Mouse (Mus musculus): ENCODE results near the gene 4930505A04Rik.
"Not testable (repeated sequence)": the region's sequence is repeated elsewhere in the genome, so short reads cannot be mapped to it uniquely, and the experiment has no call there.

Gene 4930505A04Rik

GRCm38 (mm10) chr11:30471751-30472593 lies at the start of gene 4930505A04Rik:
Gene 4930505A04Rik (minus strand): TSS chr11:30471827.
- DNase-seq: peak; percentile 79

- DNase-seq: no peak
Measured at GRCm38 (mm10) chr11:30517133-30517532, 45.5 kb upstream of the 4930505A04Rik start.

- DNase-seq: no peak
Measured at GRCm38 (mm10) chr11:30508178-30508577, 36.6 kb upstream of the 4930505A04Rik start.

- no peak for DNase-seq
Measured at GRCm38 (mm10) chr11:30498738-30499355, 27.2 kb upstream of the 4930505A04Rik start.

- DNase-seq: no peak
Measured at GRCm38 (mm10) chr11:30497151-30497550, 25.5 kb upstream of the 4930505A04Rik start.

- DNase-seq: no peak
Measured at GRCm38 (mm10) chr11:30491515-30492260, 20.1 kb upstream of the 4930505A04Rik start.

- no peak for DNase-seq
Measured at GRCm38 (mm10) chr11:30488183-30488582, 16.6 kb upstream of the 4930505A04Rik start.

- DNase-seq: no peak
Measured at GRCm38 (mm10) chr11:30483286-30483685, 11.7 kb upstream of the 4930505A04Rik start.

- no peak for DNase-seq
Measured at GRCm38 (mm10) chr11:30471187-30471586, 440 bp downstream of the 4930505A04Rik start.

- DNase-seq: no peak
Measured at GRCm38 (mm10) chr11:30454331-30454730, 17.3 kb downstream of the 4930505A04Rik start.

GRCm38 (mm10) chr11:30448126-30448525 lies 23.5 kb downstream of the 4930505A04Rik start:
- DNase-seq: no peak

GRCm38 (mm10) chr11:30447561-30447960 lies 24.1 kb downstream of the 4930505A04Rik start:
- no peak for DNase-seq

GRCm38 (mm10) chr11:30444192-30444905 lies 27.3 kb downstream of the 4930505A04Rik start:
- DNase-seq: not testable (repeated sequence)

GRCm38 (mm10) chr11:30443746-30444145 lies 27.9 kb downstream of the 4930505A04Rik start:
- DNase-seq: no peak

GRCm38 (mm10) chr11:30433256-30433950 lies 38.2 kb downstream of the 4930505A04Rik start:
- DNase-seq: no peak

GRCm38 (mm10) chr11:30405581-30405980 lies 66.0 kb downstream of the 4930505A04Rik start:
- DNase-seq: peak; percentile 53

- DNase-seq: no peak
Measured at GRCm38 (mm10) chr11:30404619-30405200, 66.9 kb downstream of the 4930505A04Rik start.

GRCm38 (mm10) chr11:30394351-30394750 lies 77.3 kb downstream of the 4930505A04Rik start:
- DNase-seq: no peak

GRCm38 (mm10) chr11:30383076-30383475 lies 88.6 kb downstream of the 4930505A04Rik start:
- DNase-seq: no peak

Measured in kidney, adult 18-20 months (tissue).